Mouse (Mus musculus): ENCODE data around the gene Angel2. TPM values are rescaled to one million over a fixed set of nuclear protein-coding genes. Genes with fewer than 3 reads are reported as not detected.

Angel2 gene
- polyA plus RNA-seq, 1 experiment from 2014 or later = 51.1 TPM

DNA sequence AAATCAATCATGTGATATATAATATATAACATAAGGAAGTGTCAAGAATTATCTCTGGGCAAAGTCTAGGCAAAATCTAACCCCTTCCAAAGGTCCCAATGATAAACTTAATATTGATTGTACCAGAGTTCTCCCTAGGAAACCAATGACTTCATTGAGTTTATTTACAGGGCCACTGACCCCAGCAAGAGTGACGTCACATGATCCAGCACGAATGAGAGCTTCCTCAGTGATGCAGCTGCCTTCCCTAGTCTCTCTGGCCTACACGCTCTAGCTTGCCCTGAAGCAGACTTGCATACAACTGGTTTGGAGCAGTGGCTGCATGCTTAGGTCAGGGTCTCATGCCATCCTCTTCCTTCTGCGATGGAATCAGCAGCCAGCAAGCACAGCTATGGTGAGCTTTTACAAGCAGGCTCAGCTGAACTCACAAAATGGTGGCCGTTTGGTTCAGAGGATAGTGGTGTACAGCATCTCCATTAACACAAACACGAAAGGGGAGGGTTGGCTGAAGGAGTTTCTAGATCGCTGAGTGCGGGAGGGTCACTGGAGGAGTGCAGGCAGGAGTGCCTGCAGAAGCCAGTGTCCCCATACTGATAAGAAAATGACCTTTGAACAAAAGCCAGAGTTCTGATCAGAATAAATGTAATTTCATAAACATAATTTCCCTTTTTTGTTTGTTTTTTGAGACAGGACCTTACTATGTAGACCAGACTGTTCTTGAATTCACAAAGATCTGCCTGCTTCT is 5.0 kb upstream of the Angel2 start:
- H3K27me3 ChIP-seq (ENCODE audit: control insufficient read depth, insufficient read depth, low read length) = no peaks in the 10 kb centered on the region
- no peak overlapping the region for H3K4me3 ChIP-seq (ENCODE audit: low read length)
- no peak overlapping the region for H3K9ac ChIP-seq (ENCODE audit: low read depth, low read length)
- H3K36me3 ChIP-seq (ENCODE audit: control insufficient read depth, insufficient read depth, low read length) = no peaks in the 10 kb centered on the region
- no peak for ATAC-seq (ENCODE audit: low FRiP score, low TSS enrichment)
- no peak overlapping the region for H3K27ac ChIP-seq (ENCODE audit: low read depth, low read length)
- no peaks in the 10 kb centered on the region for H3K9me3 ChIP-seq (ENCODE audit: control insufficient read depth, low read length)
- H3K4me2 ChIP-seq (replicated peaks; ENCODE audit: low read depth, low read length) = no peak overlapping the region
- no peaks in the 10 kb centered on the region for H3K4me1 ChIP-seq (ENCODE audit: control insufficient read depth, insufficient read depth, low read length)
- 66% methylated on average over 8 of the region's 8 CpGs for WGBS

DNA sequence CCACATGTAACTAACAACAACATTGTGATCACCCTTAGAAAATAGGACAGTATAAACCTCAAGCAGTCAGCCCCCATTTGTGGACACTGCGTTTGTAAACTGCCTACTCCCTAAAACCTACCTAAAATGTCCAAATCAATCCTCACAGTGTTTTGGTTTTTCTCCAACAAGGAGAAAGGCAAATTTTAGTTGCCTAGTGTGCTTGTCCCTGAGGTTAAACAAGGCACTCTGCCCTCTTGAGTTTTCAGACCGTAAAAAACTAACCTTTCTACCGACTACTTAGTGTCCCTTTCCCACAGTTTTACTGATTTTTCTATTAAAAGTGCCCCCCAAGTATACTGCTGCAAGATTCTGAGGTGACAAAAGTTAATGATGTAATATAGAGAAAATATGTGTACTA is 2.4 kb downstream of the Angel2 start:
- whole genome bisulfite sequencing = 82% methylated on average over 3 of the region's 3 CpGs
- no peak overlapping the region; the same call in 1 of the 2 replicates for H3K4me3 ChIP-seq (ENCODE audit: low read length)
- H3K36me3 ChIP-seq (ENCODE audit: control insufficient read depth, insufficient read depth, low read length) = no peaks in the 10 kb centered on the region
- H3K27me3 ChIP-seq (ENCODE audit: control insufficient read depth, insufficient read depth, low read length) = no peaks in the 10 kb centered on the region
- no peaks in the 10 kb centered on the region for H3K9me3 ChIP-seq (ENCODE audit: control insufficient read depth, low read length)
- no peak overlapping the region for H3K27ac ChIP-seq (ENCODE audit: low read depth, low read length)
- H3K9ac ChIP-seq (ENCODE audit: low read depth, low read length) = no peak overlapping the region
- H3K4me1 ChIP-seq (ENCODE audit: control insufficient read depth, insufficient read depth, low read length) = peaks cover 10% of the 10 kb centered on the region; the same call in 1 of the 2 replicates
- H3K4me2 ChIP-seq (replicated peaks; ENCODE audit: low read depth, low read length) = peak overlapping the region; percentile 83
- no peak for ATAC-seq (ENCODE audit: low FRiP score, low TSS enrichment)

- Histone ChIP-seq H3K9me3 (ENCODE audit: control insufficient read depth, low read length) (no peaks in the 10 kb centered on the region), H3K36me3 (ENCODE audit: control insufficient read depth, insufficient read depth, low read length) (peaks cover 1% of the 10 kb centered on the region; the same call in 1 of the 2 replicates), H3K4me2 (replicated peaks; ENCODE audit: low read depth, low read length) (peak overlapping the region; percentile 83), H3K27ac (ENCODE audit: low read depth, low read length) (peak overlapping the region; percentile 98), H3K4me3 (ENCODE audit: low read length) (peak overlapping the region; percentile 75), H3K9ac (ENCODE audit: low read depth, low read length) (peak overlapping the region; percentile 93), H3K27me3 (ENCODE audit: control insufficient read depth, insufficient read depth, low read length) (no peaks in the 10 kb centered on the region), H3K4me1 (ENCODE audit: control insufficient read depth, insufficient read depth, low read length) (peaks cover 10% of the 10 kb centered on the region; the same call in 1 of the 2 replicates)
- no peak; the same call in 1 of the 2 replicates for ATAC-seq (ENCODE audit: low FRiP score, low TSS enrichment)
- 20% methylated on average over 16 of the region's 16 CpGs for WGBS
Measured at GRCm38 (mm10) chr1:190927751-190928369, 2.9 kb downstream of the Angel2 start.

- Histone ChIP-seq H3K9ac (ENCODE audit: low read depth, low read length) (peak overlapping the region; percentile 93), H3K4me2 (replicated peaks; ENCODE audit: low read depth, low read length) (peak overlapping the region; percentile 83), H3K27ac (ENCODE audit: low read depth, low read length) (peak overlapping the region; percentile 98), H3K27me3 (ENCODE audit: control insufficient read depth, insufficient read depth, low read length) (no peaks in the 10 kb centered on the region), H3K4me3 (ENCODE audit: low read length) (peak overlapping the region; percentile 75), H3K9me3 (ENCODE audit: control insufficient read depth, low read length) (no peaks in the 10 kb centered on the region), H3K4me1 (ENCODE audit: control insufficient read depth, insufficient read depth, low read length) (peaks cover 10% of the 10 kb centered on the region; the same call in 1 of the 2 replicates), H3K36me3 (ENCODE audit: control insufficient read depth, insufficient read depth, low read length) (peaks cover 4% of the 10 kb centered on the region; the same call in 1 of the 2 replicates)
- 0% methylated on average over 54 of the region's 79 CpGs for WGBS
- ATAC-seq (ENCODE audit: low FRiP score, low TSS enrichment) = peak; percentile 97
Measured at GRCm38 (mm10) chr1:190928370-190929009, 3.6 kb downstream of the Angel2 start.

GRCm38 (mm10) chr1:190929010-190929695 is 4.2 kb downstream of the Angel2 start:
- Histone ChIP-seq H3K9me3 (ENCODE audit: control insufficient read depth, low read length) (no peaks in the 10 kb centered on the region), H3K9ac (ENCODE audit: low read depth, low read length) (peak overlapping the region; percentile 93), H3K27me3 (ENCODE audit: control insufficient read depth, insufficient read depth, low read length) (no peaks in the 10 kb centered on the region), H3K4me3 (ENCODE audit: low read length) (peak overlapping the region; percentile 75), H3K27ac (ENCODE audit: low read depth, low read length) (peak overlapping the region; percentile 98), H3K4me1 (ENCODE audit: control insufficient read depth, insufficient read depth, low read length) (peaks cover 10% of the 10 kb centered on the region; the same call in 1 of the 2 replicates), H3K4me2 (replicated peaks; ENCODE audit: low read depth, low read length) (peak overlapping the region; percentile 83), H3K36me3 (ENCODE audit: control insufficient read depth, insufficient read depth, low read length) (peaks cover 8% of the 10 kb centered on the region; the same call in 1 of the 2 replicates)
- ATAC-seq (ENCODE audit: low FRiP score, low TSS enrichment) = no peak; the same call in 1 of the 2 replicates
- 9% methylated on average over 26 of the region's 27 CpGs for WGBS

DNA sequence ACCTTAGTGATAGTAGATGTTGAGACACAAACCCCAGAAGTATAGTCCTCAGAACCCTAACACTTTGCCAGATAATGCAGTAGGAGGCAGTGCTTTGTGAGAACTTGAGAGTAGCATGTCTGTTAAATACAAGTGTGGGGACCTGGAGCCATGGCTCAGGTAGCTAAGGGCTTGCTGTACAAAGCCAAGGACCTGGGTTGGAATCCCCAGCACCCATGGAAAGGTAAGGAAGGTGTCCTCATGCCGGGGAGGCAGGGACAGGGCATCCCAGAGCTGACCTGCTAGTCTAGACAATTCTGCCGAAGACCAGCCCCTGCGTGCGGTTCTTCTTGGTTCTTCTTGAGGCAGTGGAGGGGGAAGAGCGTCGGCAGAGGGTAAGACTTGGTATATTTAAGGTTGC is 5.3 kb downstream of the Angel2 start:
- Histone ChIP-seq H3K4me2 (replicated peaks; ENCODE audit: low read depth, low read length) (no peak overlapping the region), H3K4me1 (ENCODE audit: control insufficient read depth, insufficient read depth, low read length) (peaks cover 10% of the 10 kb centered on the region; the same call in 1 of the 2 replicates), H3K27me3 (ENCODE audit: control insufficient read depth, insufficient read depth, low read length) (no peaks in the 10 kb centered on the region), H3K9me3 (ENCODE audit: control insufficient read depth, low read length) (no peaks in the 10 kb centered on the region), H3K36me3 (ENCODE audit: control insufficient read depth, insufficient read depth, low read length) (peaks cover 17% of the 10 kb centered on the region; the same call in 1 of the 2 replicates), H3K9ac (ENCODE audit: low read depth, low read length) (no peak overlapping the region), H3K27ac (ENCODE audit: low read depth, low read length) (no peak overlapping the region), H3K4me3 (ENCODE audit: low read length) (no peak overlapping the region)
- no peak for ATAC-seq (ENCODE audit: low FRiP score, low TSS enrichment)
- 86% methylated on average over 6 of the region's 6 CpGs for WGBS

GRCm38 (mm10) chr1:190939803-190940202 is 14.9 kb downstream of the Angel2 start:
- Histone ChIP-seq H3K9ac (ENCODE audit: low read depth, low read length) (no peak overlapping the region), H3K27ac (ENCODE audit: low read depth, low read length) (no peak overlapping the region), H3K36me3 (ENCODE audit: control insufficient read depth, insufficient read depth, low read length) (peaks cover 77% of the 10 kb centered on the region), H3K4me1 (ENCODE audit: control insufficient read depth, insufficient read depth, low read length) (no peaks in the 10 kb centered on the region), H3K4me2 (replicated peaks; ENCODE audit: low read depth, low read length) (no peak overlapping the region), H3K4me3 (ENCODE audit: low read length) (no peak overlapping the region), H3K9me3 (ENCODE audit: control insufficient read depth, low read length) (no peaks in the 10 kb centered on the region), H3K27me3 (ENCODE audit: control insufficient read depth, insufficient read depth, low read length) (no peaks in the 10 kb centered on the region)
- 93% methylated on average over 7 of the region's 7 CpGs for WGBS
- no peak for ATAC-seq (ENCODE audit: low FRiP score, low TSS enrichment)

DNA sequence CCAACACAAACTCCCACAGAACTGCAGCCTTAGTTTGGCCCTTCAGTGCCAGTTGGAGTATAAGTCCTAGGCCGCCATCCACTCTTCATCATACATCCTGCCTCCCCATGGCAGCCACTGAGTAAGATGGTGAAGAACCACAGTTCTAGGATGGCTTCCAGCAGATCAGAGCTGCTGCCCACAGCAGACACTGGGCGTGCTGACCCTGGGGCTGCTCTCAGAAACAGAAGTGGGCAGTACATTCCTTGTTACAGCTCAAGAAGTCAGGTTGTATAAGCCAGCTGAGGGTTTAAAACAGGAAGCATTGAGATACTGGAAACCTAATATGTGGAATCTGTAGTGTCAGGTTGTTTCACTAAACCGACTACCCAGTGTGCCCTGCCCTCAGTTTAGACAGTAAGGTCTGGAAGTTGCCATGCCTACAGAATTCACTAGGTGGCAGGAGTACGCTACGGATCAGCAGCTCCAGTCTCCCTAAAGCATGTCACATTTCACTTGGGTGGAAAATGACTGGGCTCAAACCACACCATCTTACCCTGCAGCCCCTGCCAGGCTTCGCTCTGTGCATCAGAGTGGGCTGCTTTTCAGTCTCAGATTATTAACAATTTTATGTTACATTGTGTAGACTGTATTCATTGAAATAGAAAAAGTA is 19.3 kb downstream of the Angel2 start:
- H3K27ac ChIP-seq (ENCODE audit: low read depth, low read length) = no peak overlapping the region
- 49% methylated on average over 6 of the region's 6 CpGs for WGBS
- H3K27me3 ChIP-seq (ENCODE audit: control insufficient read depth, insufficient read depth, low read length) = no peaks in the 10 kb centered on the region
- ATAC-seq (ENCODE audit: low FRiP score, low TSS enrichment) = peak; percentile 87
- peaks cover 84% of the 10 kb centered on the region for H3K36me3 ChIP-seq (ENCODE audit: control insufficient read depth, insufficient read depth, low read length)
- no peak overlapping the region for H3K4me2 ChIP-seq (replicated peaks; ENCODE audit: low read depth, low read length)
- H3K4me1 ChIP-seq (ENCODE audit: control insufficient read depth, insufficient read depth, low read length) = no peaks in the 10 kb centered on the region
- H3K9me3 ChIP-seq (ENCODE audit: control insufficient read depth, low read length) = no peaks in the 10 kb centered on the region
- H3K9ac ChIP-seq (ENCODE audit: low read depth, low read length) = no peak overlapping the region
- no peak overlapping the region for H3K4me3 ChIP-seq (ENCODE audit: low read length)

Data from kidney, embryonic 14.5 days (tissue).